Comparison of ENCODE assay signal across 8 mouse cellular contexts in the genomic region with DNA sequence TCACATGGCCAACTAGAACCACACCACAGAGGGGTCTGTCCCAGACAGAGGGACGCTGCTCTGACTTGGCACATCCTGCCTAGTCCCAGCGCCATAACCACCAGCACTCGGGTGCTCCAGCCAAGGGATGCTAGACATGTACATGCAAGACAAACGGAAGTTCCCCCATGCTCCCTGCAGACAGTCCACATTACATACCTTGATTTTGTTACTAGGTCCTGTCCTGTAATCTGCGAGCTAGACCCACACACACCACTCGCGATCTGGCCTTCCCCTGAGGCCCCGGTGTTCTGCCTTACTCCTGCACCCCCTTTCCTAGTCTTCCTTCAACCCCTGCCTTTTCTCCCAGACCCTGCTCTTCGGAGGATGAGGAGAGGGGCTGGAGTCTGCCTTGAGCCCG. TPM values are rescaled to one million over a fixed set of nuclear protein-coding genes. Genes with fewer than 3 reads are reported as not detected.
DNase-seq lines count a peak whose midpoint lies in the region; ATAC-seq and TF ChIP-seq lines count a peak whose summit lies in the region.

No protein-coding gene starts in this region.

- peak overlapping the region; percentile 63 for H3K4me3 ChIP-seq in layer of hippocampus, adult 2 months

- DNase-seq in layer of hippocampus, adult 2 months (ENCODE audit: low spot score in 2 of 2): no peak
- no peak for DNase-seq in layer of hippocampus, postnatal 10 days (ENCODE audit: low spot score in 2 of 2)
- peak; percentile 43 for DNase-seq in naive thymus-derived CD4-positive, alpha-beta T cell, adult 2 months (ENCODE audit: low read depth)
- no peak for DNase-seq in c-Kit-positive CD71-positive TER-119-positive erythroid progenitor cells, embryonic 14.5 days (ENCODE audit: low spot score)
- no peak for DNase-seq in adrenal gland, postnatal 4 days (ENCODE audit: low spot score in 2 of 2)
- DNase-seq in left cerebral cortex, postnatal 14 days (ENCODE audit: low spot score in 2 of 2): no peak

- intact Hi-C loops in left cerebral cortex, postnatal 14 days (cut with DNase I): loop anchor here (5.0 kb wide), 1 partner anchor 54 kb away; the partner anchor contains the start of gene Chka

- H3K27ac ChIP-seq in layer of hippocampus, adult 2 months: peak overlapping the region; percentile 58

- ATAC-seq in activated CD4-positive, CD25-positive, alpha-beta regulatory T cell, adult 4 months: peak; percentile 38
- peak; percentile 33 for ATAC-seq in inflammation-experienced regulatory T-cells, adult 6 months

- no peak for TF ChIP-seq CTCF in layer of hippocampus, adult 2 months (conservative IDR thresholded peaks at IDR 0.05)

RNA-seq across cellular contexts. Expression of gene Tcirg1, which starts 0.6 kb away (rescaled TPM):
- 10 to 100 TPM; 20.0 to 24.9 TPM for total RNA-seq in layer of hippocampus, adult 2 months (2021)
- 10 to 100 TPM; 19.1 to 26.0 TPM for total RNA-seq in layer of hippocampus, postnatal 10 days (2021)
- 10 to 100 TPM; 36.2 to 70.0 TPM for polyA plus RNA-seq in activated CD4-positive, CD25-positive, alpha-beta regulatory T cell, adult 4 months (2017; shearing (Covaris generic))
- 10 to 100 TPM; 57.2 to 85.0 (median 60.4) TPM for polyA plus RNA-seq in inflammation-experienced regulatory T-cells, adult 6 months (2017; shearing (Covaris generic))
- total RNA-seq in adrenal gland, postnatal 4 days (2021): 10 to 100 TPM; 80.5 to 91.9 TPM
- 10 to 100 TPM; 14.4 to 16.1 TPM for total RNA-seq in left cerebral cortex, postnatal 14 days (2021)

RNA-seq across cellular contexts. Expression of gene Ndufs8, which starts 6.2 kb away (rescaled TPM):
- total RNA-seq in layer of hippocampus, adult 2 months (2021): 100 to 1,000 TPM; 125 to 142 TPM
- total RNA-seq in layer of hippocampus, postnatal 10 days (2021): 100 to 1,000 TPM; 134 to 139 TPM
- polyA plus RNA-seq in activated CD4-positive, CD25-positive, alpha-beta regulatory T cell, adult 4 months (2017; shearing (Covaris generic)): 100 to 1,000 TPM; 262 to 298 TPM
- 100 to 1,000 TPM; 219 to 266 (median 256) TPM for polyA plus RNA-seq in inflammation-experienced regulatory T-cells, adult 6 months (2017; shearing (Covaris generic))
- 100 to 1,000 TPM; 205 to 212 TPM for total RNA-seq in adrenal gland, postnatal 4 days (2021)
- 100 to 1,000 TPM; 134 to 149 TPM for total RNA-seq in left cerebral cortex, postnatal 14 days (2021)

RNA-seq across cellular contexts. Expression of gene Aldh3b1, which starts 23.3 kb away (rescaled TPM):
- total RNA-seq in layer of hippocampus, adult 2 months (2021): 1 to 10 TPM; 2.2 to 2.4 TPM
- total RNA-seq in layer of hippocampus, postnatal 10 days (2021): 1 to 10 TPM; 1.3 to 1.7 TPM
- under 1 TPM in 1 of 2 experiments, not detected in 1; 0.83 TPM for polyA plus RNA-seq in activated CD4-positive, CD25-positive, alpha-beta regulatory T cell, adult 4 months (2017; shearing (Covaris generic))
- polyA plus RNA-seq in inflammation-experienced regulatory T-cells, adult 6 months (2017; shearing (Covaris generic)): under 1 TPM in 1 of 3 experiments, not detected in 2; 0.36 TPM
- total RNA-seq in adrenal gland, postnatal 4 days (2021): 100 to 1,000 TPM; 117 to 121 TPM
- 1 to 10 TPM; 1.8 to 2.0 TPM for total RNA-seq in left cerebral cortex, postnatal 14 days (2021)

RNA-seq across cellular contexts. Expression of gene Unc93b1, which starts 28.7 kb away (rescaled TPM):
- 10 to 100 TPM; 11.4 to 16.1 TPM for total RNA-seq in layer of hippocampus, adult 2 months (2021)
- total RNA-seq in layer of hippocampus, postnatal 10 days (2021): 10 to 100 TPM; 13.9 to 20.7 TPM
- 10 to 100 TPM; 17.1 to 21.8 TPM for polyA plus RNA-seq in activated CD4-positive, CD25-positive, alpha-beta regulatory T cell, adult 4 months (2017; shearing (Covaris generic))
- 10 to 100 TPM; 23.5 to 38.0 (median 26.2) TPM for polyA plus RNA-seq in inflammation-experienced regulatory T-cells, adult 6 months (2017; shearing (Covaris generic))
- total RNA-seq in adrenal gland, postnatal 4 days (2021): 10 to 100 TPM; 53.9 to 60.7 TPM
- total RNA-seq in left cerebral cortex, postnatal 14 days (2021): 10 to 100 TPM; 16.0 to 18.4 TPM

RNA-seq across cellular contexts. Expression of gene Aldh3b3, which starts 52.1 kb away (rescaled TPM):
- total RNA-seq in layer of hippocampus, adult 2 months (2021): not detected
- total RNA-seq in layer of hippocampus, postnatal 10 days (2021): not detected
- not detected for polyA plus RNA-seq in activated CD4-positive, CD25-positive, alpha-beta regulatory T cell, adult 4 months (2017; shearing (Covaris generic))
- not detected for polyA plus RNA-seq in inflammation-experienced regulatory T-cells, adult 6 months (2017; shearing (Covaris generic))
- total RNA-seq in adrenal gland, postnatal 4 days (2021): under 1 TPM; 0.67 to 0.87 TPM
- under 1 TPM in 1 of 2 experiments, not detected in 1; 0.13 TPM for total RNA-seq in left cerebral cortex, postnatal 14 days (2021)

Comparison
In these comparisons a context has a peak if more than half of its experiments do, and no peak if none do; other contexts are left out.
1. RNA of gene Aldh3b1, which starts 23.3 kb away (total RNA-seq): 117 to 121 TPM in adrenal gland, postnatal 4 days; 2.2 to 2.4 TPM in layer of hippocampus, adult 2 months, 1.8 to 2.0 TPM in left cerebral cortex, postnatal 14 days and 1.3 to 1.7 TPM in layer of hippocampus, postnatal 10 days; every median in the first group is over 10 times any median in the second.